Mouse (Mus musculus): ENCODE measurements at regions not wholly inside any gene's neighbourhood (a gene's known extent, or its start where the extent isn't known, plus 50 kb on each side); places are given as distances from the start of the nearest gene placed in this dataset.
A peak's percentile ranks its signal among the peaks of the same experiment; 100 is the strongest.

GRCm38 (mm10) chr2:169133855-169134254 is 178.5 kb upstream of the Zfp64 start:
- DNase-seq (ENCODE audit: low spot score): peak; percentile 9

GRCm38 (mm10) chr2:169125476-169125875 is 170.1 kb upstream of the Zfp64 start:
- DNase-seq (ENCODE audit: low spot score): no peak

- no peak for DNase-seq (ENCODE audit: low spot score)
Observed at GRCm38 (mm10) chr2:169122887-169123286, 167.5 kb upstream of the Zfp64 start.

GRCm38 (mm10) chr2:169116841-169117240 is 161.5 kb upstream of the Zfp64 start:
- DNase-seq (ENCODE audit: low spot score): no peak

GRCm38 (mm10) chr2:169109044-169109443 is 153.7 kb upstream of the Zfp64 start:
- DNase-seq (ENCODE audit: low spot score): no peak

- no peak for DNase-seq (ENCODE audit: low spot score)
Observed at GRCm38 (mm10) chr2:169108037-169108436, 152.7 kb upstream of the Zfp64 start.

- DNase-seq (ENCODE audit: low spot score): no peak
Observed at GRCm38 (mm10) chr2:169101506-169102261, 146.3 kb upstream of the Zfp64 start.

GRCm38 (mm10) chr2:169100516-169100915 is 145.1 kb upstream of the Zfp64 start:
- no peak for DNase-seq (ENCODE audit: low spot score)

GRCm38 (mm10) chr2:169099678-169100077 is 144.3 kb upstream of the Zfp64 start:
- DNase-seq (ENCODE audit: low spot score): no peak

GRCm38 (mm10) chr2:169098591-169098990 is 143.2 kb upstream of the Zfp64 start:
- DNase-seq (ENCODE audit: low spot score): no peak

- DNase-seq (ENCODE audit: low spot score): no peak
Observed at GRCm38 (mm10) chr2:169094011-169094754, 138.8 kb upstream of the Zfp64 start.

GRCm38 (mm10) chr2:169090256-169090655 is 134.9 kb upstream of the Zfp64 start:
- DNase-seq (ENCODE audit: low spot score): no peak

GRCm38 (mm10) chr2:169088870-169089484 is 133.6 kb upstream of the Zfp64 start:
- DNase-seq (ENCODE audit: low spot score): no peak

- no peak for DNase-seq (ENCODE audit: low spot score)
Observed at GRCm38 (mm10) chr2:169088301-169088700, 132.9 kb upstream of the Zfp64 start.

GRCm38 (mm10) chr2:169071267-169071666 is 115.9 kb upstream of the Zfp64 start:
- DNase-seq (ENCODE audit: low spot score): no peak

- DNase-seq (ENCODE audit: low spot score): no peak
Observed at GRCm38 (mm10) chr2:169065166-169065698, 109.8 kb upstream of the Zfp64 start.

- peak; percentile 30 for DNase-seq (ENCODE audit: low spot score)
Observed at GRCm38 (mm10) chr2:169061520-169061919, 106.1 kb upstream of the Zfp64 start.

GRCm38 (mm10) chr2:169060495-169060894 is 105.1 kb upstream of the Zfp64 start:
- no peak for DNase-seq (ENCODE audit: low spot score)

GRCm38 (mm10) chr2:169057831-169058230 is 102.4 kb upstream of the Zfp64 start:
- DNase-seq (ENCODE audit: low spot score): no peak

GRCm38 (mm10) chr2:169049947-169050346 is 94.6 kb upstream of the Zfp64 start:
- DNase-seq (ENCODE audit: low spot score): no peak

- DNase-seq (ENCODE audit: low spot score): no peak
Observed at GRCm38 (mm10) chr2:169041748-169042147, 86.4 kb upstream of the Zfp64 start.

- no peak for DNase-seq (ENCODE audit: low spot score)
Observed at GRCm38 (mm10) chr2:169037975-169038374, 82.6 kb upstream of the Zfp64 start.

- no peak for DNase-seq (ENCODE audit: low spot score)
Observed at GRCm38 (mm10) chr2:169037519-169037918, 82.1 kb upstream of the Zfp64 start.
